Mouse (Mus musculus) brain, embryonic 14.5 days (tissue): Measurements from ENCODE around the gene Il10rb.

Experiments
- CTCF ChIP-seq: fragments of 200-500 bp; IDR thresholded peaks from 2 replicates; pipeline ENCODE4 v1.5.1; 2012; ENCODE audit warnings: inconsistent platforms, mild to moderate bottlenecking, moderate library complexity, borderline replicate concordance; ENCODE audit not compliant: insufficient read depth, insufficient read length; ENCODE audit errors: extremely low read depth
- POLR2A ChIP-seq: fragments of 200-500 bp; IDR thresholded peaks from 2 replicates; pipeline ENCODE4 v1.6.1; 2012; ENCODE audit warnings: mild to moderate bottlenecking, inconsistent platforms, borderline replicate concordance; ENCODE audit not compliant: poor library complexity, insufficient read depth, insufficient read length, severe bottlenecking; ENCODE audit errors: extremely low read depth

- TF ChIP-seq POLR2A = no peak
- TF ChIP-seq CTCF = peak; percentile 57; the same call in 1 of the 2 replicates
Observed at GRCm38 (mm10) chr16:91390100-91390499, 15.9 kb upstream of the Il10rb start.
